Mouse (Mus musculus): ENCODE results near the gene Gm7697.
"Not testable (repeated sequence)": the region's sequence is repeated elsewhere in the genome, so short reads cannot be mapped to it uniquely, and the experiment has no call there.

GRCm38 (mm10) chr8:69453465-69453864 lies 69.3 kb downstream of the Gm7697 start, which contains the start of gene Gm9495:
- not testable (repeated sequence) for TF ChIP-seq CTCF (IDR thresholded peaks at IDR 0.05; ENCODE audit: control insufficient read depth, insufficient read depth, low read length); POLR2A (IDR thresholded peaks at IDR 0.05; ENCODE audit: borderline replicate concordance, control insufficient read depth, low read depth, low read length)
